Mouse (Mus musculus) splenic B cell, adult 2 months (primary cell): ENCODE measurements around the gene Acta2.
A peak's percentile ranks its signal among the peaks of the same experiment; 100 is the strongest.

Experiments
- DNase-seq: peaks from one replicate; pipeline ENCODE4 v3.0.0-alpha.2; 2011; ENCODE audit warnings: low read depth, low spot score
- H3K27me3 ChIP-seq: 2 replicates; pipeline ENCODE4 v1.6.1; 2012; ENCODE audit warnings: mild to moderate bottlenecking, low read length, moderate library complexity, mixed read lengths; ENCODE audit not compliant: control insufficient read depth, poor library complexity, insufficient read depth, severe bottlenecking
- H3K36me3 ChIP-seq: 2 replicates; pipeline ENCODE4 v1.6.1; 2012; ENCODE audit warnings: mild to moderate bottlenecking, low read length, moderate library complexity, mixed read lengths; ENCODE audit not compliant: control insufficient read depth, poor library complexity, insufficient read depth, severe bottlenecking

Acta2 gene

DNA sequence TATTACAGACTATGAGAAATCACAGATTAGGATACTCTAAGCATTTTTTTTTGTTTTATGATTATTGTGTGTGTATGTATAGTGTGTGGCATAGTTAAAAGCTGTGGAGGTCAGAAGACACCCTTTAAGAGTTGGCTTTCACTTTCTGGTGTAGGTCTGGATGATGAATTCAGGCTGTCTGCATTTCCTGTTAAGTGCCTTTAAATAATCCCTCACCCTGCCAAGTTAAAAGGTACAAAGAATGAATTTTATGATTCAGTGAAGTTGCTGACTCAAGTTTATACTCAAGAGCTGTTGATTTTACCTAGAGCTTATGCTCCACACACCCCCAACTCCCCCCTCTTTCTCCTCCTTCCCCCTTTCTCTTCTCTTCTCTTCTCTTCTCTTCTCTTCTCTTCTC is 31.8 kb upstream of the Acta2 start:
- H3K27me3 ChIP-seq, result no peaks in the 10 kb centered on the region; the same call in 1 of the 2 replicates
- no peaks in the 10 kb centered on the region for H3K36me3 ChIP-seq
- DNase-seq, result no peak

- no peaks in the 10 kb centered on the region for H3K36me3 ChIP-seq
- H3K27me3 ChIP-seq, result no peaks in the 10 kb centered on the region; the same call in 1 of the 2 replicates
- DNase-seq, result no peak
Observed at GRCm38 (mm10) chr19:34284826-34285225, 29.4 kb upstream of the Acta2 start.

DNA sequence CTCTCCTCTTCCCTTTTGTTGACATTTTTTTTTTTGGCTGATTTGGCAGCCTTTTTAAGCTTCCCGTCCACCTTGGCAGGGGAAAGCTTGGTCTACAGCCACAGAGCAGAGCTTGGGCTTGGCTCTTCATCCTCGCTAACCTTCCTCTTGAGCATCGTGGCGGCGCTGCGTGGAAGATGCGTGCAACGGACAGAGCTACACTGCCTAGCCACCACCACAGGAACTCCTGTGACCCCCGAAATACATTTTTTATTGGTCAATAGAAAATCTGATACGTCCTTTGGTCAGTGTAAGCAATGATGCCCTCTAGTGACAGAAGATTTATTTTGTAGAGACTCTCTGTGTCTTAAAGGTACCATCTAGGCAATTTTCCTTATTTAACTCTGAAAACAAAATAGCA is 29.0 kb upstream of the Acta2 start:
- DNase-seq, result peak; percentile 44
- H3K27me3 ChIP-seq, result no peaks in the 10 kb centered on the region; the same call in 1 of the 2 replicates
- no peaks in the 10 kb centered on the region for H3K36me3 ChIP-seq

DNA sequence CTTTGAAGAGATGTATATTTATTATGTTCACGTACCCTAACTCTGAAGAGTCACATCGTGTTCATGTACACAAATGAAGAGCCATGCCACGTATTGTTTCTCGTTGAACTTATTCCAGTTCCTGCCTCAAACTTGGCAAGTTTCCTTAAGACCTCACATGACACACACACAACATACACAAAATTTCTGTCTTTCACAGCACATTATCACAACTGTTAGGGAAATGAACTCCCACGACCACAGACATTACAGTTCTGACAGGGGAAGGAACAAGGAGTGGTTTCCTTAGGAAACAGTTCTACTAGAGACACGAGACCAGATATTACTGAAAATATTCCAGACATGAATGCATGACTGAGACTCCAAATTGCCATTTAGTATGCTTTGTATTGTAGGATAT is 28.2 kb upstream of the Acta2 start:
- no peak for DNase-seq
- Histone ChIP-seq H3K27me3 (no peaks in the 10 kb centered on the region; the same call in 1 of the 2 replicates), H3K36me3 (no peaks in the 10 kb centered on the region)

DNA sequence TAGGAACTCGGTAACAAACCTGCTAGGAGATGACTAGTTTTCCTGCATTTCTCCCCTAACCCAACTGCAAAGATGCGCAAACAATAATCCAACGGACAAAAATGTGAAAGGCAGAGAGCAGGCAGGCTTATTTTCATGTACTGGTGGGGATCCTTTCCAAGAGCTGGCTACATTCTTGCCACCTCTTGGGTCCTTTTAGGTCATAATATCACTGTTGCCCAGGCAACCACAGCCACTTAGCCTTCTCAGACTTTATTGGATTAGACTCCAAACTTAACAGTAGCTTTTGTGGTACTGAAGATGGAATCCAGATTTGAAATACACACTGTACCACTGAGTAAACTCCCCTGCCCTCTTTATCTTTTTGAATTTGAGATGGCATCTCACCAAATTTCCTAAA is 22.7 kb upstream of the Acta2 start:
- DNase-seq, result no peak
- H3K36me3 ChIP-seq, result no peaks in the 10 kb centered on the region
- H3K27me3 ChIP-seq, result no peaks in the 10 kb centered on the region

DNA sequence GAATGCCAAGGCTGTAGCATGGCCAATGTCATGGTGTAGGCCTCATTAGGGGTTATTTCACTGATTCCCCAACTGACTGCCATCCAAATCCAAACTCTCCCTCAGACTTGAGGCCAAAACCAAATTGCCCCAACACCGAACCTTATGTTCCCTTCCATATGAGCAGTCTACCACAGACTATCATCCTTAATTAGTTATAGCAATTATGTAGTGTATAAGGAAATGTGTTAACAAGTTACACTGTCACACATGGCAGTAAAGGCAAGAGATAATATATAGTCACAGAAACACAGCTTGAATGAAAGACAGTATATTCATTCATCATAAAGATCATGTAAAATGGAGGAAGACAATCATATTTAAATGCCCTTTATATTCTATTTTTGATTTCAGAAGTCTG is 17.7 kb upstream of the Acta2 start:
- Histone ChIP-seq H3K36me3 (no peaks in the 10 kb centered on the region), H3K27me3 (no peaks in the 10 kb centered on the region)
- DNase-seq, result no peak

- H3K36me3 ChIP-seq, result no peaks in the 10 kb centered on the region
- H3K27me3 ChIP-seq, result no peaks in the 10 kb centered on the region
- DNase-seq, result no peak
Observed at GRCm38 (mm10) chr19:34270824-34271464, 15.6 kb upstream of the Acta2 start.

- H3K27me3 ChIP-seq, result no peaks in the 10 kb centered on the region
- DNase-seq, result peak; percentile 51
- no peaks in the 10 kb centered on the region for H3K36me3 ChIP-seq
Observed at GRCm38 (mm10) chr19:34270106-34270726, 14.8 kb upstream of the Acta2 start.

- DNase-seq, result no peak
- no peaks in the 10 kb centered on the region for H3K27me3 ChIP-seq
- H3K36me3 ChIP-seq, result no peaks in the 10 kb centered on the region
Observed at GRCm38 (mm10) chr19:34268991-34269390, 13.6 kb upstream of the Acta2 start.

DNA sequence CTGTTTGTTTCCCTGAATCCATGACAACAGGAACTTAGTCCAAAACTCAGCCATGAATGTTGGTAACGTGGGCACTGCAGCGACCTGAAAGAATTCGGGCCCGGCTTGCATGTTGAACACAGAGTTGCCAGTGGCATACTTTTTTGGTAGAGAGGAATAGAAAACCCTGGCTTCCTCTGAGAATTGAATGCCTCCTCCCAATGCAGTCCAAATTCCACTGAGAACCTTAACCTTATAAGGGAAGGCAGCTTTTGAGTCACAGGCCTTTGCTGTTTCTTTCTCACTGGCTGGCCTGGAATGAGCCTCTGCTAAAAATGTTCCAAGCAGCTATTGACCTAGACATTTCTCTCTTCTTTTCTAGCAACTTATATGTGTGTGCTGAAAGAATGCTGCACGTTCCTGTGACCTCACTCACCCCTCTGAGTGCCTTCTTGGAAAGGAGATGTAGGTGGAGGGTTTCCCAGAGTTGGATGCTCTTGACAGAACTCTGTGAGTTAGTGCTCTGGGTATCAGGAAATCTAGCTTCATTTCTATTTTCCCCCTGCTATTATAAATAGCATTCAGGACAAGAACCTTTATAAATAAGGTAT is 10.3 kb upstream of the Acta2 start:
- Histone ChIP-seq H3K36me3 (no peaks in the 10 kb centered on the region), H3K27me3 (no peaks in the 10 kb centered on the region)
- DNase-seq, result no peak

DNA sequence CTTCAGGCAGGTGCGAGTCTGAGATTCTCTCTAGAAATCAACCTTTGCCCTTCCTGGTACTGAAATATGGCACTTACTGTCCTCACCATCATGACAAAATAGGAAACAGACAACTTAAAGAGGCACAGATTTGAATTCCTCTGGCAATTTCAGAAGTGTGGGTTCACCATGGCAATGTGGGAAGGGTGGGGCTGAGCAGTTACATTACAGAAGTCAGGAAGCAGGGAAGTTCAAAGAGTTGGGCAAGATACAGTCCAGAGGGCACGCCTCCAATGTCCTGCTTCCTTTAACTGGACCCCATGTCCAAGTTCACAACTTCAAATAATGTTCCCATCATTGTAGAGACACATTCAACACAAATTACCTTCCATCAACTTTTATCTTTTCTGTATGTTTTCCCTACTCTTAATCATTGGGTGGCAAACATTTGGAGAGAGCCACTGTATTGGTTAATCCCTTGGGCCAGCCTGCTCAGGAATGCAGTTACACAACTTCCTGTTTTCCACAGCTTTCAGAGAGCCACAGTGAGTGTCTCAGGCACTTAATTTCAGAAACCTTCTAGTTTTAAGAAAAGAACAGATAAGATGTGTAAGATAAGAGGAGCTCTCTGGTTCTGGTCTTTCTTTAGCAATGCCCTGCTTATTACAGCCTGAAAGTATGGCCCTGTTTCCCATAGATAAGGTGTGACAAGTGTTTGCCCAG is 7.0 kb upstream of the Acta2 start:
- Histone ChIP-seq H3K36me3 (no peaks in the 10 kb centered on the region), H3K27me3 (no peaks in the 10 kb centered on the region)
- no peak for DNase-seq

GRCm38 (mm10) chr19:34256936-34257335 is 1.5 kb upstream of the Acta2 start:
- DNase-seq, result no peak
- no peaks in the 10 kb centered on the region for H3K36me3 ChIP-seq
- no peaks in the 10 kb centered on the region for H3K27me3 ChIP-seq

DNA sequence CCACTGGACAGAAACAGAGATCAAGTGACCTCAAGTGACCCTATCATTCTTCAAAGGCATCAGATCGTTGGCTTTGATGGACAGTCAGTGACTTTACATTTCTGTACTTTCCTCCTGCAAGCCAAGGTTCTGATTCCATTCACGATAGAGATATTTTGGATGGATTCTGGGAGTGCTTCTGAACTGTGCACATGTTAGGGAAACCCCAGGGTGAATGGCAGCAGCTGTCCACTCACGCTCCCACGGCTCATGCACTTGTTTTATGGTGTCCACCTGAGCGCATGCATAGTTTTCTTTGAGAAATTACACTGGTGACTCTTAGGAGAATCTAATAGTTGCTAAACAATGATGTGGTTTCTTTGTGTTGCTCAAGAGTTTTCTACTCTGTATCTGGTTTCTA is 759 bp upstream of the Acta2 start:
- Histone ChIP-seq H3K36me3 (no peaks in the 10 kb centered on the region), H3K27me3 (no peaks in the 10 kb centered on the region)
- DNase-seq, result no peak

DNA sequence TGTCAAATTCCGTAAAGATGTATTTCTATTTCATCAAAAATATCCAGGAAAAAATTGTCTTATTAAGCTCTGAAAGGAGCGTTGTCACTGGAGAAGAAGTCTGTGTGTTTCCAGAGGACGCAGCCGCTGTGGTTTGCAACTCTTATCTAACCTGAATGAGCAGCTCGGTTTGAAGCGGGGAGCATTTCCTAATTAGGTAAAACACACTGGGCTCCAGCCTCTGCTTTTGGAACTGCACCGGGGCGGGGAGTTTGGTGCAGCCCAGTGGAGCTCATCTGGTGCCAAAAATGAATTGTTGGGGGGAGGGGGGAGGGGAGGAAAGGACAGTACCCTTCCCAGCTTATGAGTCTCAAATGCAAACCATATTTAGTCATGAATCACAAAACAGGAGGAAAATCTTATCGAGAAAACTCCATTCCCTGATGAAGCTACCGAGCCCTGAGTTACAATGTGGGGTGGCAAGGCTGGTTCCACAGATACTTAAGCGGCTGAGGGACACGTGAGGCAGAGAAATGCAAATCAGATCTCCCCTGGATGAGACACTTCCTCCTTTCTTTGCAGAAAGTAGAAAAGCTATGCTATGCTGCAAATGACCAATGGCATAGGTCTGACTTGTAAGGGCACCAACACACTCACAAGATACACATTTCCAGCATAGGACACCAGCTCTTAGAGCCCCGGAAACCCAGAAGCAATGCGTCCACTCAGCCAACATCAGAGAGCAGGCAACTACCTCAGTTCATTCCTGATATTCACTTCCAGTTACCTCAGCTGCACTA is 1.1 kb downstream of the Acta2 start:
- Histone ChIP-seq H3K27me3 (no peaks in the 10 kb centered on the region), H3K36me3 (no peaks in the 10 kb centered on the region)
- DNase-seq, result peak; percentile 77
